Mouse (Mus musculus) liver, embryonic 16.5 days (tissue): ENCODE results near the gene Zfand3. TPM values are rescaled to one million over a fixed set of nuclear protein-coding genes. Genes with fewer than 3 reads are reported as not detected.

Experiments used
- ATAC-seq: fragments of 200-750 bp; cut with Nextera tagmentation; 2 replicates; pipeline ENCODE4 v1.8.0; 2017; ENCODE audit warnings: low read depth, mild to moderate bottlenecking, moderate number of reproducible peaks, moderate library complexity
- H3K27ac ChIP-seq: fragments of 300-500 bp; sonication (generic); 2 replicates; pipeline ENCODE4 v1.5.1; 2014; ENCODE audit warnings: mild to moderate bottlenecking, low read length
- H3K27me3 ChIP-seq: fragments of 300-500 bp; sonication (generic); 2 replicates; pipeline ENCODE4 v1.6.1; 2014; ENCODE audit warnings: low read depth, low read length, mixed read lengths; ENCODE audit not compliant: control insufficient read depth, insufficient read depth
- H3K36me3 ChIP-seq: fragments of 300-500 bp; sonication (generic); 2 replicates; pipeline ENCODE4 v1.6.1; 2014; ENCODE audit warnings: mild to moderate bottlenecking; ENCODE audit not compliant: control insufficient read depth, insufficient read depth
- H3K4me1 ChIP-seq: fragments of 300-500 bp; sonication (generic); 2 replicates; pipeline ENCODE4 v1.6.1; 2014; ENCODE audit warnings: low read depth, low read length, mixed read lengths; ENCODE audit not compliant: control insufficient read depth
- H3K4me2 ChIP-seq: fragments of 300-500 bp; sonication (generic); 2 replicates; pipeline ENCODE4 v1.6.1; 2014; ENCODE audit warnings: low read depth, low read length, mixed read lengths
- H3K4me3 ChIP-seq: fragments of 300-500 bp; sonication (generic); 2 replicates; pipeline ENCODE4 v1.5.1; 2014; ENCODE audit warnings: low read depth, mild to moderate bottlenecking, low read length
- H3K9ac ChIP-seq: fragments of 300-500 bp; sonication (generic); 2 replicates; pipeline ENCODE4 v1.6.1; 2014; ENCODE audit warnings: low read depth, low read length
- H3K9me3 ChIP-seq: fragments of 300-500 bp; sonication (generic); replicated peaks from 2 replicates; pipeline ENCODE4 v1.6.1; 2016; ENCODE audit warnings: low read length; ENCODE audit not compliant: control insufficient read depth
- WGBS: fragments of 180-500 bp; shearing (Covaris S2); extraction: QIAGEN DNeasy Blood & Tissue Kit; methylation state at CpG from one replicate; pipeline ENCODE4 v1.1.7; 2014; ENCODE audit not compliant: insufficient replicate concordance; 5-methylcytosine and 5-hydroxymethylcytosine counted together
- polyA plus RNA-seq: library from polyadenylated mRNA; unstranded; fragments of >200 nt; fragmentation: Nextera tagmentation; extraction: Ambion mirVana; gene quantifications from 2 replicates; pipeline ENCODE4 v1.2.1, GENCODE M21; 2015

Zfand3 gene
- polyA plus RNA-seq, 1 experiment from 2014 or later = 16.3 TPM

- no peak for ATAC-seq
- Histone ChIP-seq H3K9me3 (no peaks in the 10 kb centered on the region), H3K27me3 (no peaks in the 10 kb centered on the region), H3K4me2 (no peak overlapping the region), H3K4me3 (no peak overlapping the region), H3K27ac (no peak overlapping the region), H3K36me3 (no peaks in the 10 kb centered on the region), H3K9ac (no peak overlapping the region), H3K4me1 (no peaks in the 10 kb centered on the region; the same call in 1 of the 2 replicates)
- 51% methylated on average over 12 of the region's 12 CpGs for WGBS
Measured at GRCm38 (mm10) chr17:30133641-30134040, 129.1 kb downstream of the Zfand3 start.

GRCm38 (mm10) chr17:30134955-30135735 lies 130.6 kb downstream of the Zfand3 start:
- Histone ChIP-seq H3K36me3 (no peaks in the 10 kb centered on the region), H3K9ac (no peak overlapping the region), H3K4me1 (no peaks in the 10 kb centered on the region; the same call in 1 of the 2 replicates), H3K27ac (peak overlapping the region; percentile 73), H3K4me3 (no peak overlapping the region), H3K4me2 (peak overlapping the region; percentile 12; the same call in 1 of the 2 replicates), H3K27me3 (no peaks in the 10 kb centered on the region), H3K9me3 (no peaks in the 10 kb centered on the region)
- 67% methylated on average over 10 of the region's 10 CpGs for WGBS
- peak; percentile 62 for ATAC-seq

GRCm38 (mm10) chr17:30135890-30136289 lies 131.4 kb downstream of the Zfand3 start:
- WGBS = 64% methylated on average over 6 of the region's 6 CpGs
- ATAC-seq = no peak
- Histone ChIP-seq H3K4me2 (no peak overlapping the region), H3K27ac (no peak overlapping the region), H3K9ac (no peak overlapping the region), H3K27me3 (no peaks in the 10 kb centered on the region), H3K9me3 (no peaks in the 10 kb centered on the region), H3K4me1 (no peaks in the 10 kb centered on the region; the same call in 1 of the 2 replicates), H3K36me3 (no peaks in the 10 kb centered on the region), H3K4me3 (no peak overlapping the region)

- Histone ChIP-seq H3K4me2 (peak overlapping the region; percentile 24; the same call in 1 of the 2 replicates), H3K9ac (no peak overlapping the region), H3K4me3 (no peak overlapping the region), H3K27ac (peak overlapping the region; percentile 64; the same call in 1 of the 2 replicates), H3K36me3 (no peaks in the 10 kb centered on the region), H3K9me3 (no peaks in the 10 kb centered on the region), H3K4me1 (no peaks in the 10 kb centered on the region; the same call in 1 of the 2 replicates), H3K27me3 (no peaks in the 10 kb centered on the region)
- 69% methylated on average over 5 of the region's 5 CpGs for WGBS
- peak; percentile 70 for ATAC-seq
Measured at GRCm38 (mm10) chr17:30136684-30137083, 132.2 kb downstream of the Zfand3 start.

GRCm38 (mm10) chr17:30137115-30137514 lies 132.6 kb downstream of the Zfand3 start:
- H3K4me2 ChIP-seq = no peak overlapping the region
- H3K4me3 ChIP-seq = no peak overlapping the region
- no peaks in the 10 kb centered on the region for H3K27me3 ChIP-seq
- no peaks in the 10 kb centered on the region; the same call in 1 of the 2 replicates for H3K4me1 ChIP-seq
- ATAC-seq = no peak
- no peaks in the 10 kb centered on the region for H3K9me3 ChIP-seq
- H3K9ac ChIP-seq = no peak overlapping the region
- no peaks in the 10 kb centered on the region for H3K36me3 ChIP-seq
- WGBS = 83% methylated on average over 4 of the region's 4 CpGs
- H3K27ac ChIP-seq = no peak overlapping the region

GRCm38 (mm10) chr17:30144114-30144513 lies 139.6 kb downstream of the Zfand3 start:
- no peak overlapping the region for H3K9ac ChIP-seq
- H3K36me3 ChIP-seq = no peaks in the 10 kb centered on the region
- H3K27ac ChIP-seq = 0 out of 2 replicates have a peak overlapping the region, but pooled peaks have one; percentile 4
- no peak overlapping the region for H3K4me3 ChIP-seq
- no peaks in the 10 kb centered on the region for H3K9me3 ChIP-seq
- no peaks in the 10 kb centered on the region for H3K27me3 ChIP-seq
- peak; percentile 78 for ATAC-seq
- H3K4me2 ChIP-seq = no peak overlapping the region
- 57% methylated on average over 6 of the region's 6 CpGs for WGBS
- H3K4me1 ChIP-seq = peaks cover 3% of the 10 kb centered on the region; the same call in 1 of the 2 replicates

- H3K27me3 ChIP-seq = no peaks in the 10 kb centered on the region
- no peak overlapping the region for H3K9ac ChIP-seq
- H3K4me2 ChIP-seq = no peak overlapping the region
- no peaks in the 10 kb centered on the region for H3K9me3 ChIP-seq
- 72% methylated on average over 10 of the region's 10 CpGs for WGBS
- H3K4me3 ChIP-seq = no peak overlapping the region
- H3K36me3 ChIP-seq = no peaks in the 10 kb centered on the region
- no peak for ATAC-seq
- H3K27ac ChIP-seq = no peak overlapping the region
- H3K4me1 ChIP-seq = peaks cover 3% of the 10 kb centered on the region; the same call in 1 of the 2 replicates
Measured at GRCm38 (mm10) chr17:30145596-30146149, 141.1 kb downstream of the Zfand3 start.

GRCm38 (mm10) chr17:30146555-30146954 lies 142.0 kb downstream of the Zfand3 start:
- Histone ChIP-seq H3K27ac (no peak overlapping the region), H3K9me3 (no peaks in the 10 kb centered on the region), H3K27me3 (no peaks in the 10 kb centered on the region), H3K36me3 (no peaks in the 10 kb centered on the region), H3K4me2 (no peak overlapping the region), H3K4me1 (peaks cover 3% of the 10 kb centered on the region; the same call in 1 of the 2 replicates), H3K9ac (no peak overlapping the region), H3K4me3 (no peak overlapping the region)
- WGBS = 71% methylated on average over 7 of the region's 7 CpGs
- no peak for ATAC-seq

- Histone ChIP-seq H3K4me1 (peaks cover 3% of the 10 kb centered on the region; the same call in 1 of the 2 replicates), H3K27ac (no peak overlapping the region), H3K9me3 (no peaks in the 10 kb centered on the region), H3K4me2 (no peak overlapping the region), H3K27me3 (no peaks in the 10 kb centered on the region), H3K9ac (no peak overlapping the region), H3K36me3 (no peaks in the 10 kb centered on the region), H3K4me3 (no peak overlapping the region)
- 67% methylated on average over 1 of the region's 1 CpGs for WGBS
- no peak for ATAC-seq
Measured at GRCm38 (mm10) chr17:30147897-30148296, 143.4 kb downstream of the Zfand3 start.
